Mouse (Mus musculus): ENCODE results near the gene Rptor. TPM values are rescaled to one million over a fixed set of nuclear protein-coding genes. Genes with fewer than 3 reads are reported as not detected.

Rptor gene
- polyA plus RNA-seq, 1 experiment from 2014 or later = 9.3 TPM

DNA sequence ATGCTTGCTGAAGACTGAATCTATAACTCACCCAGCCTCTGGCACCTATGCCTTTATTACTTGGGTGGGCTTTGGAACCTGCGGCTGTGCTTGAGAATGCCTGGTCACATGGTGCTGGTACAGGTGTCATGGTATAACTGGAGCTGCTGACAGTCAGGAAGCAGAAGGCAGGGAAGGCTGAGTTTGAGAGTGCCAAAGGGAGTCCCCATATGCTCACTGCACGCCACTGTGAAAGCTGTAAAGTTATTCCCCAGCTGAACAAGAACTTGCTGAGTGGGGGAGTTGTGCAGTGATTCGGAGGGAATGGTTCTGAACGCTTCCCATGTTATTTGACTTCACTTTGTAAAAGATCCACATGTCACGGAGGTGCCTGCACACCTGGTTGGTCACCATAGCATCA is 75.7 kb downstream of the Rptor start:
- H3K9ac ChIP-seq = no peak overlapping the region
- H3K27ac ChIP-seq = no peak overlapping the region
- H3K4me2 ChIP-seq = no peak overlapping the region
- no peaks in the 10 kb centered on the region for H3K27me3 ChIP-seq (replicated peaks)
- H3K36me3 ChIP-seq = no peaks in the 10 kb centered on the region
- H3K4me1 ChIP-seq = peaks cover 12% of the 10 kb centered on the region; the same call in 1 of the 2 replicates
- no peak for ATAC-seq (ENCODE audit: insufficient read depth, low FRiP score, low read depth)
- H3K4me3 ChIP-seq (replicated peaks) = no peak overlapping the region
- no peaks in the 10 kb centered on the region for H3K9me3 ChIP-seq
- 85% methylated on average over 5 of the region's 5 CpGs for WGBS

DNA sequence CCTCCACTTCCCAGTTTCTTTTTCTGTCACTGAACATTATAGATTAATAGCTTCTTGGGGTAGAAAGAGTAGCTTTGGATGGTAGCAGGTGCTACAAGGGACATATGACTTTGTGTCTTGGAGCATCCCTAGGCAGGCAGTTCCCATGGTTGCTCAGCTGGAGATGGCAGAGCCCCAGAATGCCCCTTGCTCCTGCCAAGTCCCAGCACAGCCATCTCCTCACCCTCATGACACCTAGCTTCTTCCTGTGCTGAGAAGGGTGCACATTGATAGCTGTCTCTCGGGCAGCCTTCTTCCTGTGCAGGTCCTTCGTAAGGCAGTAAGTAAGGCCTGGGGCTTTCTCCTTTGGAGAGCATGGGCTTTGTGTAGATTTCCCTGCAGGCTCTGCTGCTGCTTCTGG is 78.0 kb downstream of the Rptor start:
- 93% methylated on average over 2 of the region's 2 CpGs for WGBS
- no peak for ATAC-seq (ENCODE audit: insufficient read depth, low FRiP score, low read depth)
- H3K4me1 ChIP-seq = peaks cover 25% of the 10 kb centered on the region

DNA sequence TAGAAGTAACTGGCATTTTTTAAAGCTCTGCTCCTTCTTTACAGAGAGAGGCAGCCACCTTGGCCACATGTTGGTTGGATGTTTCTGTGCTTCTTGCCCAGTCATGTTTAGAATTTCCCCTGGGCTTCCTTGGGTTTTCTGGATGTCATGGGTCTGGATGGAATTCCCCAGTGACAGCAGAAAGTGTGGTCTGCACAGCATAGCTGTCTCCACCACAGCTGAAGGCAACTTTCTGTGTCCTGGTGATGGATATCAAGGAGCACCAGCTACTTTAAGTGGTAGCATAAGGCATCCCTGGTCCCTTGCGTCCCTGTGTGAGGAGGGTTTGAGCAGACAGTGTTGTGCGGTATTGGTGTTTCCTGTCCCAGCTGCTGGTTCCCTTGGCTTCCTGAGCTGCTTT is 79.6 kb downstream of the Rptor start:
- WGBS = 75% methylated on average over 2 of the region's 2 CpGs
- H3K9ac ChIP-seq = no peak overlapping the region
- H3K4me1 ChIP-seq = peaks cover 24% of the 10 kb centered on the region
- H3K27me3 ChIP-seq (replicated peaks) = no peaks in the 10 kb centered on the region
- H3K9me3 ChIP-seq = no peaks in the 10 kb centered on the region
- no peak overlapping the region for H3K4me3 ChIP-seq (replicated peaks)
- no peak overlapping the region for H3K4me2 ChIP-seq
- no peaks in the 10 kb centered on the region for H3K36me3 ChIP-seq
- no peak for ATAC-seq (ENCODE audit: insufficient read depth, low FRiP score, low read depth)
- H3K27ac ChIP-seq = no peak overlapping the region

More for the DNA sequence above, 78.0 kb downstream of the Rptor start:
- H3K36me3 ChIP-seq = no peaks in the 10 kb centered on the region
- H3K9me3 ChIP-seq = no peaks in the 10 kb centered on the region
- H3K27ac ChIP-seq = no peak overlapping the region
- H3K27me3 ChIP-seq (replicated peaks) = no peaks in the 10 kb centered on the region
- H3K9ac ChIP-seq = no peak overlapping the region
- no peak overlapping the region for H3K4me2 ChIP-seq
- H3K4me3 ChIP-seq (replicated peaks) = no peak overlapping the region

DNA sequence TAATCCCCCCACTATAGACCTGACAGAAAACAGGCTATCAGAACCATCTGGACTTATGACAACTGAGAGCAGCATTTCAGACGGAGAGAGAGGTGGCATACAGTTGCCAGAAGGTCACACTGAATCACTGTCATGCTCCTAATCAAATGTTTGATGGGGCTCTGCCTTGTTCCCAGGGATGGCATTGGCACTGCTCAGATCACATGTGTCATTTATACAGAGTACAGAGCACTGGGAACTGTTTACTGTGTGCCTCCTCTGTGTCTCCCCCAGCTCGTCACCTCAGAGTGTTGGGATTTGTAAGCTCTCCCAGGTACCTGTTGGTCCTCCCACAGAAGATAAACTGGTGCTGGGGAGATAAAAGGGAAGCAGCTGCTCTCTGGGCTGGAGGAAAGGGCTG is 81.1 kb downstream of the Rptor start:
- Histone ChIP-seq H3K4me1 (peaks cover 24% of the 10 kb centered on the region), H3K27me3 (replicated peaks) (no peaks in the 10 kb centered on the region), H3K9ac (no peak overlapping the region), H3K36me3 (no peaks in the 10 kb centered on the region), H3K27ac (no peak overlapping the region), H3K9me3 (no peaks in the 10 kb centered on the region), H3K4me3 (replicated peaks) (no peak overlapping the region), H3K4me2 (no peak overlapping the region)
- 48% methylated on average over 2 of the region's 2 CpGs for WGBS
- no peak for ATAC-seq (ENCODE audit: insufficient read depth, low FRiP score, low read depth)

DNA sequence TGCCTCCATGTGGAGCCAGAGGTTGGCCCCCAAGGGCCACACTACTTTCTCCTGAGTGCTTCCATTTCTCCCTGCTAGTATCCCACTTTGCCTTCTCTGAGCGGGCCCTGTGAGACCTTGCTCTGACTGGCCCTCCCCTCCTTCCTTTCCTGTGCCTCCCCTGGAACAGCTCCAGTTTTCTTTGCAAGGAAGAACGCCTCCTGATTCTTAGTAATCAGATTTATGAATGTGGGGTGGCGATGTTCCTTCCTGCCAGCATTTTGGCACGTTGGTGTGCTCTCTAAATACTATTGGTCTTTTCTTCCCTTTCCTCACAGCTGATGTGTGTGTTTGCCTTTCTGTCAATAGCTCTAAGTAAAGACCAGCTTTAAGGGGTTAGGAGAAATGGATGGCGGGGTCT is 82.8 kb downstream of the Rptor start:
- peak; percentile 32; the same call in 1 of the 2 replicates for ATAC-seq (ENCODE audit: insufficient read depth, low FRiP score, low read depth)
- 17% methylated on average over 5 of the region's 5 CpGs for WGBS

DNA sequence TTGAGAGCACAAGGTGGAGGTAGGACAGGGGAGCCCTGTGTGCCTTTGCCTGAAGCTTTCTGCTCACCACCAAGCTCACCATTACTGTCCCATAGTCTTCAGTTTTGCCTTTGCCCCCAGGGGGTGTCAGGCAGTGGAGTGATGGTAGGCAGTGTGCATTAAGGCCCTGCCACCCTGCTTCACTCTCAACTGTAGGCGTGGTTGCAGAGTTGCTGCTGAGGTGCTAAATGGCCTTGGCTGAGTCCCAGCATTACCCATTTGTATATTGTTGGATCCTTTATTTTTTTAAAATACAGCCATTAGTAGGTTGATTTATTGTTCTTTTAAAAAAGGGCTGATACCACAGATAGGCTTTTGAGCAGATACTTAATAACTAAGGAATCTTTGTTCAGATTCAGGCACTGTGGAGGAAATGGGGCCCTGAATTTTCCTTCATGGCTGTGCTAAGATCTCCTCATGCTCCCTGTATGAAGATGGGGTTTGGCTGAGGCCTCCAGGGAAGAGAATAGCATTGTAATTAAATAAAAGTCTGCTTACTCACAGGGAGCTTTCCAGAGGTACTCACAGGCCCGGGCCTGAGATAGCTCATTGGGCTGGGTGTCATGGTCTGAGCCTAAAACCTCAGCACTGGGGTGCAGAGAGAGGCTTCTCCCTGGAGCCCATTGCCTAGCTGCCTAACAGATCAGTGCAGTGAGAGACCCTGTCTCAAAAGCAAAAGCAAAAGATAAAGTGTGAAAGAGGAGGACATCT is 83.4 kb downstream of the Rptor start:
- Histone ChIP-seq H3K27ac (peak overlapping the region; percentile 66), H3K9ac (no peak overlapping the region)

More for the DNA sequence above, 82.8 kb downstream of the Rptor start:
- H3K4me3 ChIP-seq (replicated peaks) = no peak overlapping the region
- no peak overlapping the region for H3K4me2 ChIP-seq
- H3K27me3 ChIP-seq (replicated peaks) = no peaks in the 10 kb centered on the region
- no peak overlapping the region for H3K9ac ChIP-seq
- H3K36me3 ChIP-seq = no peaks in the 10 kb centered on the region
- peak overlapping the region; percentile 66 for H3K27ac ChIP-seq
- peaks cover 24% of the 10 kb centered on the region for H3K4me1 ChIP-seq
- no peaks in the 10 kb centered on the region for H3K9me3 ChIP-seq

DNA sequence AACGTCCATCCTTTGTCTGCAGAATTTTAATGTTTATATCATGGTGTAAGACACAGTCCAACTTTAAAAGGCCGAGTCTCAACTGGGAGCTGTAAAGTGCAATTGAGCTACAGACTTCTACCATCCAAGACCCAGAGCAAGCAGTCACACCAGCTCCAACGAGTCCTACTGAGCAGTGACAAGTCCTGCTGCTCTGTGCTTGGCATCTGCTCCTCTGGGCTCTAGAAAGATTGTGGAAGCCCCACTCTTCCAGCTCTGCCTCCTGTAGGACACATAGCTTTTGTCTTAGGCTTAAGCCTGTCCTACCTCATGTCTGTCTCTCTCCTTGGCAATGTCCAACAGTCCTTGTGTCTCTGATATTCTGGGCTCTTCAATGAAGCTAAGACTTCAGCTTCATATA is 84.6 kb downstream of the Rptor start:
- WGBS = 60% methylated on average over 3 of the region's 3 CpGs
- Histone ChIP-seq H3K36me3 (no peaks in the 10 kb centered on the region), H3K27me3 (replicated peaks) (no peaks in the 10 kb centered on the region), H3K27ac (no peak overlapping the region), H3K9me3 (no peaks in the 10 kb centered on the region), H3K9ac (no peak overlapping the region), H3K4me1 (peaks cover 23% of the 10 kb centered on the region), H3K4me2 (no peak overlapping the region), H3K4me3 (replicated peaks) (no peak overlapping the region)
- ATAC-seq (ENCODE audit: insufficient read depth, low FRiP score, low read depth) = no peak

More for the DNA sequence above, 83.4 kb downstream of the Rptor start:
- H3K4me3 ChIP-seq (replicated peaks) = no peak overlapping the region
- WGBS = 44% methylated on average over 2 of the region's 2 CpGs
- peaks cover 24% of the 10 kb centered on the region for H3K4me1 ChIP-seq
- no peak overlapping the region for H3K4me2 ChIP-seq
- no peak for ATAC-seq (ENCODE audit: insufficient read depth, low FRiP score, low read depth)
- no peaks in the 10 kb centered on the region for H3K27me3 ChIP-seq (replicated peaks)
- no peaks in the 10 kb centered on the region for H3K36me3 ChIP-seq
- no peaks in the 10 kb centered on the region for H3K9me3 ChIP-seq

DNA sequence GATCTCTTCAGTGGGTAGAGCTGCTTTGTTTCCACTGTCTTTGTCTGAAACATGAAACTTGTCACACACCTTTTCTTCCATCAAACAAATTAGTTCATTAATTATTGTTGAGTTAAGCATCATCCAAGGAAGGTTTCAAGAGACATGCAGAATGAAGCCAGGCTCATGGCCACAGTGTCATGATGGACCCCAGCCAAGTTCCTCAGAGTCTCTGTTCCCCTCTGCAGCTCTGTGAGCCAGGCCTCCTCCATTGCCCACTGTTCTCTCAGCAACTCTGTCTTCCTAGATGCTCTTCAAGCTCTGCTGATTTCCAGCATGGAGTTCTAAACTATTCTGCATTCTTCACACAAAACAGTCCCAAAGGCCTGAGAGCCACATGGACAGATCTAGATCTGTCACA is 85.3 kb downstream of the Rptor start:
- Histone ChIP-seq H3K9ac (no peak overlapping the region), H3K27ac (no peak overlapping the region)

DNA sequence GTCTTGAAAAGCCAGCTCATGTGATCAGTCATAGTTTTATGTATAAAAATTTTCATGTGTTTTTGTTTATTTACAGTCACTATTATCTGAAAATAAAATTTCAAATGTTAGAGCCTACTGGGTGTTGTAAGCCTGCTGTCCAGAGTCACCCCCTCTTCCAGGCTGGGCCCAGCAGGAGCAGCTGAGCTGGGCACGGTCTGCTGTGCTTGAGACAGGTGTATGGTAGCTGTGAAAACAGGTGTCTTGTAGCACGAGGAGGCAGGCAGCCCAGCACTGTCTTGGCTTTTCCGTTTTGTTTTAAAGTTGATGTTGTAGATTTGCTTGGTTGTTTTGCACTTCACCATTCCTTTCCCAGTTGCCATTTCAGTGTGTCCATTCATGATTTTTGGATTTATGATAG is 87.2 kb downstream of the Rptor start:
- H3K9ac ChIP-seq = no peak overlapping the region
- H3K27me3 ChIP-seq (replicated peaks) = no peaks in the 10 kb centered on the region
- H3K4me2 ChIP-seq = no peak overlapping the region
- H3K36me3 ChIP-seq = no peaks in the 10 kb centered on the region
- H3K4me3 ChIP-seq (replicated peaks) = no peak overlapping the region
- no peaks in the 10 kb centered on the region for H3K9me3 ChIP-seq
- WGBS = 72% methylated on average over 3 of the region's 3 CpGs
- peaks cover 23% of the 10 kb centered on the region for H3K4me1 ChIP-seq
- no peak overlapping the region for H3K27ac ChIP-seq
- ATAC-seq (ENCODE audit: insufficient read depth, low FRiP score, low read depth) = no peak

More for the DNA sequence above, 85.3 kb downstream of the Rptor start:
- H3K36me3 ChIP-seq = no peaks in the 10 kb centered on the region
- ATAC-seq (ENCODE audit: insufficient read depth, low FRiP score, low read depth) = no peak
- no peak overlapping the region for H3K4me2 ChIP-seq
- H3K27me3 ChIP-seq (replicated peaks) = no peaks in the 10 kb centered on the region
- no peak overlapping the region for H3K4me3 ChIP-seq (replicated peaks)
- no peaks in the 10 kb centered on the region for H3K9me3 ChIP-seq
- H3K4me1 ChIP-seq = peaks cover 24% of the 10 kb centered on the region

DNA sequence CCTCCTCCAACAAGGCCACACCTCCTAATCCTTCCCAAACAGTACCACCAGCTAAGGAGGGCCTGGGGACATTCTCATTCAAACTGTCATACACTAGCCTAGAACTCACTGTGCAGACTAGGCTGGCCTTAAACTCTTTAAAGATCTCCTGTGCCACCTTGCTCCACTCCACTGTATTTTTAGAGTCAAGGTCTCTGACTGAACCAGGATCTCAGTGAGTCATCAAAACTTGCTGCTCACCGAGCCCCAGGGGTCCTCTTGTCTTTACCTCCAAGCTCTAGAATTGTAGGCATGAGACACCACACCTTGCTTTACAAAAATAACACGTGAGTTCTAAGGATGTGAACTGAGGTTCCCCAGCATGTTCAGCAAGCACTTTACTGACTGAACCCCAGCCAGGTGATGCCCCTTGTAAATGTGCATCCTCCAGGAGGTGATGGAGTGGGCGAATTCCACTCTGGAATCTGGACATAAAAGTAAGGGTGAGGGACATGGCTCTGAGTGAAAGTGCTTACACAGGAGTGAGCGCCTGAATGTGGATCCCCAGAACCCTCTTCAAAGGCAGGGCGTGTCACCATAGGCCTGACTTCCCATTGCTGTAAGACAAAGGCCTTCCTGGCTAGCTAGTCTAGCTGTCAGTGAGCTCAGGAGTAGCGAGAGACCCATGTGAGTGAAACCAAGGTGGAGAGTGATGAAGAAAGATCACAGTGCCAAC is 89.6 kb downstream of the Rptor start:
- Histone ChIP-seq H3K27ac (no peak overlapping the region), H3K9me3 (no peaks in the 10 kb centered on the region), H3K4me3 (replicated peaks) (no peak overlapping the region), H3K4me2 (no peak overlapping the region), H3K9ac (no peak overlapping the region), H3K4me1 (0 out of 2 replicates have a peak, but pooled peaks cover 9% of the 10 kb centered on the region), H3K27me3 (replicated peaks) (no peaks in the 10 kb centered on the region), H3K36me3 (no peaks in the 10 kb centered on the region)
- WGBS = 82% methylated on average over 6 of the region's 6 CpGs
- no peak for ATAC-seq (ENCODE audit: insufficient read depth, low FRiP score, low read depth)

DNA sequence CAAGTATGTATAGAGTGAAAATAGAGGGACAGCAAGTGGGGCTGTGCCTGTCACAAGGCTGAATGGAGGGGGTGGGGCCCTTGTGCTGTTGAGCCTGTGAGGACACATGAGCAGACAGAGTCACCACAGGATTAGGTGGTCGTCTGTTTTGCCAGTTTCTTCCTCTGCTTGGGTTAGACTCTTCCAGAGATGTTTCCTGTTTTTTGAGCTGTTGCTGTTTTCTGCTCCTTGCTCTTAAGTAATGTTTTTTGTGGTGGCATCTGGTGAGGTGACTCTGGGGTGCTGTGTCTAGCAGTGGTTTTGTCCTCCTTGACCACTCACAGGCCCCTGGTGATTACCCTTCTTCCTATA is 90.2 kb downstream of the Rptor start:
- no peak overlapping the region for H3K4me3 ChIP-seq (replicated peaks)
- no peak overlapping the region for H3K27ac ChIP-seq
- H3K4me1 ChIP-seq = 0 out of 2 replicates have a peak, but pooled peaks cover 9% of the 10 kb centered on the region
- H3K9ac ChIP-seq = no peak overlapping the region
- H3K36me3 ChIP-seq = no peaks in the 10 kb centered on the region
- no peak for ATAC-seq (ENCODE audit: insufficient read depth, low FRiP score, low read depth)
- no peaks in the 10 kb centered on the region for H3K27me3 ChIP-seq (replicated peaks)
- H3K4me2 ChIP-seq = no peak overlapping the region
- 45% methylated on average over 1 of the region's 1 CpGs for WGBS
- no peaks in the 10 kb centered on the region for H3K9me3 ChIP-seq

DNA sequence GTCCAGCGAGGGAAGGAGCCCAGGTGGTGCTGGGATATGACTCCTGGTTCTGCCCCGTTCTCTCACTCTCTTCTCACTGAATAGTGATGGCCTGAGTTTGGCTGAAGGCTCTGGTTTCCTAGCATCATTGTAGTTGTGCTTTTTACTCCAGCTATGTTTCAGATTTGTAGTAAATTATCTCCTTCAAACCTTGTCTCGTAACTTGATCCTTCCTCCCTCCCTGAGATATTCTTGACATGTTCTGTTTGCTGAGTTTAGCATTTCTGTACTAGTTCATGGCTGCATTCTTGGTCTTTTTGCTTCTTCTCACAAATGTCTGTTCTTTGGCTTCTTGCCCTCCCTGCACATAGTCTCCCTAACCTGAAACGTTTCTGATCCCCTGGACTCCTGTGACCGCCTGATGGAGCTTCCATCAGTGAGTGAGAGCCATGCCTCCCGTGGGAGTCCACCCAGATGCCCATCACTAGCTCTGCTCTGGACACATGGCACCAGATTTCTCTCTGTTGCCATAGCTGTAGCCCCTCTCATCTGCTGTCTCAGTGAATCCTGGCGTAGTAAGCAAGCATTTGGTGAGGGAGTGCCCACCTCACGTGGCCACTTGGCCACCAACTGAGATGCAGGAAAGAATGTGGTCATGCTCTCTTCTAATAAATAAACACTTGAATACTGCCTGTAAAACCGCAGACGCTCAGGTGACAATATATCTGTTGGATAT is 91.6 kb downstream of the Rptor start:
- H3K4me3 ChIP-seq (replicated peaks) = no peak overlapping the region
- H3K9ac ChIP-seq = no peak overlapping the region
- no peaks in the 10 kb centered on the region for H3K9me3 ChIP-seq
- H3K27ac ChIP-seq = no peak overlapping the region
- WGBS = 55% methylated on average over 10 of the region's 10 CpGs
- H3K27me3 ChIP-seq (replicated peaks) = no peaks in the 10 kb centered on the region
- H3K4me2 ChIP-seq = no peak overlapping the region
- H3K36me3 ChIP-seq = no peaks in the 10 kb centered on the region
- ATAC-seq (ENCODE audit: insufficient read depth, low FRiP score, low read depth) = no peak
- 0 out of 2 replicates have a peak, but pooled peaks cover 9% of the 10 kb centered on the region for H3K4me1 ChIP-seq
